Mouse (Mus musculus) limb, embryonic 14.5 days (tissue): Measurements from ENCODE around the gene Ddc. TPM values are rescaled to one million over a fixed set of nuclear protein-coding genes. Genes with fewer than 3 reads are reported as not detected.

Source experiments
- ATAC-seq: fragments of 200-750 bp; cut with Nextera tagmentation; 2 replicates; pipeline ENCODE4 v1.8.0; 2017; ENCODE audit warnings: low read depth, moderate number of reproducible peaks, moderate TSS enrichment; ENCODE audit not compliant: low FRiP score
- DNase-seq: peaks from one replicate; pipeline ENCODE4 v3.0.0-alpha.2; 2015; ENCODE audit warnings: low spot score
- H3K27ac ChIP-seq: fragments of 300-500 bp; sonication (generic); replicated peaks from 2 replicates; pipeline ENCODE4 v1.5.1; 2014; ENCODE audit warnings: low read depth, mild to moderate bottlenecking, low read length, moderate library complexity, mixed read lengths
- H3K27me3 ChIP-seq: fragments of 300-500 bp; sonication (generic); 2 replicates; pipeline ENCODE4 v1.6.1; 2014; ENCODE audit warnings: low read length, mixed read lengths; ENCODE audit not compliant: control insufficient read depth, insufficient read depth
- H3K36me3 ChIP-seq: fragments of 300-500 bp; sonication (generic); 2 replicates; pipeline ENCODE4 v1.6.1; 2014; ENCODE audit warnings: mild to moderate bottlenecking, low read length, moderate library complexity, mixed read lengths; ENCODE audit not compliant: control insufficient read depth, insufficient read depth
- H3K4me1 ChIP-seq: fragments of 300-500 bp; sonication (generic); 2 replicates; pipeline ENCODE4 v1.6.1; 2014; ENCODE audit warnings: antibody characterized with exemption, low read length, mixed read lengths; ENCODE audit not compliant: control insufficient read depth, insufficient read depth
- H3K4me2 ChIP-seq: fragments of 300-500 bp; sonication (generic); replicated peaks from 2 replicates; pipeline ENCODE4 v1.6.1; 2014; ENCODE audit warnings: low read depth, mild to moderate bottlenecking, low read length, moderate library complexity; ENCODE audit not compliant: severe bottlenecking
- H3K4me3 ChIP-seq: fragments of 300-500 bp; sonication (generic); replicated peaks from 2 replicates; pipeline ENCODE4 v1.5.1; 2014; ENCODE audit warnings: low read length
- H3K9ac ChIP-seq: fragments of 300-500 bp; sonication (generic); 2 replicates; pipeline ENCODE4 v1.6.1; 2014; ENCODE audit warnings: mild to moderate bottlenecking, low read depth, low read length, moderate library complexity; ENCODE audit not compliant: severe bottlenecking
- H3K9me3 ChIP-seq: fragments of 300-500 bp; sonication (generic); 2 replicates; pipeline ENCODE4 v1.6.1; 2016; ENCODE audit warnings: low read length; ENCODE audit not compliant: control insufficient read depth
- POLR2A ChIP-seq: fragments of 200-500 bp; IDR thresholded peaks from 2 replicates; pipeline ENCODE4 v1.8.0; 2012; ENCODE audit warnings: inconsistent platforms, mild to moderate bottlenecking, moderate library complexity, borderline replicate concordance; ENCODE audit not compliant: insufficient read depth, insufficient read length; ENCODE audit errors: extremely low read depth
- WGBS: fragments of 180-500 bp; shearing (Covaris S2); extraction: QIAGEN DNeasy Blood & Tissue Kit; methylation state at CpG from one replicate; pipeline ENCODE4 v1.1.7; 2014; 5-methylcytosine and 5-hydroxymethylcytosine counted together
- polyA plus RNA-seq, 2 experiments: library from polyadenylated mRNA; depleted of rRNA in 1 of 2; stranded (reverse) in 1 of 2; unstranded in 1 of 2; fragments of >200 nt; fragmentation: Nextera tagmentation in 1 of 2; extraction: Ambion mirVana in 1 of 2; gene quantifications; 2 replicates each; pipeline versions ENCODE4 v1.2.1 to v1.2.3; 2012 to 2014

Gene Ddc
- polyA plus RNA-seq, 2 experiments = 12.6 to 20.7 TPM

- peak overlapping the region; percentile 20 for H3K4me2 ChIP-seq
- no peaks in the 10 kb centered on the region for H3K36me3 ChIP-seq
- peak overlapping the region; percentile 85 for H3K27ac ChIP-seq
- no peaks in the 10 kb centered on the region for H3K27me3 ChIP-seq
- no peaks in the 10 kb centered on the region for H3K9me3 ChIP-seq
- H3K9ac ChIP-seq = 0 out of 2 replicates have a peak overlapping the region, but pooled peaks have one; percentile 1
- H3K4me3 ChIP-seq = no peak overlapping the region
- ATAC-seq = no peak
- TF ChIP-seq POLR2A = no peak
- peaks cover 81% of the 10 kb centered on the region for H3K4me1 ChIP-seq
- 21% methylated on average over 6 of the region's 6 CpGs for WGBS
- DNase-seq = no peak
Measured at GRCm38 (mm10) chr11:11828761-11829160, 69.2 kb downstream of the Ddc start.

DNA sequence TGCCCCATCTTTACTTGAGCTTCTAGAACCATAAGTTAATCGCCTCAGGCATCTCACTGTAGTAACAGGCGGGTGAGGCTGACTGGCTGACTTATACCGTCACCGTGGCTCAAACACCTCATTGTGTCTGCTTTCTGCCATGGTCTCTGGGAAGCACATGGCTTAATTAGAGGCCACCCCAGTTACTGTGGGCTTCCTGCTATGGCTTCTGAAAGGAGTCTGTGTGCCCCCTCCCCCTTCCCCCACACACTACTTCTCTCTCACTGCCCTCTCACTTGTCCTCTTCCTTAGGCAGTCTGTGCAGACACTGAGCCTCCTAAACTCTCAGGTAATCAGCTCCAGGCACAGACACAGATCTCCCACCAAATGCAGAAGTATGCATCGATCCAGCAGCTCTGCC, 69.7 kb downstream of the Ddc start:
- no peak for TF ChIP-seq POLR2A
- Histone ChIP-seq H3K4me1 (peaks cover 83% of the 10 kb centered on the region), H3K27me3 (no peaks in the 10 kb centered on the region), H3K9ac (0 out of 2 replicates have a peak overlapping the region, but pooled peaks have one; percentile 26), H3K4me3 (no peak overlapping the region), H3K9me3 (no peaks in the 10 kb centered on the region), H3K4me2 (peak overlapping the region; percentile 20; the same call in 1 of the 2 replicates), H3K27ac (peak overlapping the region; percentile 85), H3K36me3 (no peaks in the 10 kb centered on the region)
- 7% methylated on average over 5 of the region's 5 CpGs for WGBS
- DNase-seq = peak; percentile 67
- ATAC-seq = peak; percentile 44

GRCm38 (mm10) chr11:11826475-11826874, 71.5 kb downstream of the Ddc start:
- Histone ChIP-seq H3K9ac (no peak overlapping the region), H3K4me3 (no peak overlapping the region), H3K27me3 (no peaks in the 10 kb centered on the region), H3K4me2 (no peak overlapping the region), H3K4me1 (peaks cover 82% of the 10 kb centered on the region), H3K27ac (0 out of 2 replicates have a peak overlapping the region, but pooled peaks have one; percentile 26), H3K9me3 (no peaks in the 10 kb centered on the region), H3K36me3 (no peaks in the 10 kb centered on the region)
- DNase-seq (no peak), ATAC-seq (no peak)
- no peak for TF ChIP-seq POLR2A

- Histone ChIP-seq H3K4me2 (no peak overlapping the region), H3K4me3 (no peak overlapping the region), H3K36me3 (no peaks in the 10 kb centered on the region), H3K9me3 (no peaks in the 10 kb centered on the region), H3K9ac (no peak overlapping the region), H3K4me1 (peaks cover 82% of the 10 kb centered on the region), H3K27me3 (no peaks in the 10 kb centered on the region), H3K27ac (0 out of 2 replicates have a peak overlapping the region, but pooled peaks have one; percentile 96)
- no peak for DNase-seq
- WGBS = 60% methylated on average over 6 of the region's 6 CpGs
- no peak for ATAC-seq
- TF ChIP-seq POLR2A = no peak
Measured at GRCm38 (mm10) chr11:11825670-11826069, 72.3 kb downstream of the Ddc start.

- no peaks in the 10 kb centered on the region for H3K36me3 ChIP-seq
- no peaks in the 10 kb centered on the region for H3K9me3 ChIP-seq
- H3K4me1 ChIP-seq = peaks cover 81% of the 10 kb centered on the region
- no peak for TF ChIP-seq POLR2A
- H3K4me3 ChIP-seq = no peak overlapping the region
- no peak for DNase-seq
- H3K27ac ChIP-seq = peak overlapping the region; percentile 96
- ATAC-seq = no peak
- no peaks in the 10 kb centered on the region for H3K27me3 ChIP-seq
- H3K4me2 ChIP-seq = no peak overlapping the region
- 59% methylated on average over 3 of the region's 3 CpGs for WGBS
- no peak overlapping the region for H3K9ac ChIP-seq
Measured at GRCm38 (mm10) chr11:11824970-11825635, 72.8 kb downstream of the Ddc start.
